Mouse (Mus musculus): Measurements from ENCODE around the gene Ddx21.
"Not testable (repeated sequence)": the region's sequence is repeated elsewhere in the genome, so short reads cannot be mapped to it uniquely, and the experiment has no call there.

Gene Ddx21

GRCm38 (mm10) chr10:62602177-62603040 is at the start of gene Ddx21:
Gene Ddx21 (minus strand): TSS chr10:62602281.
- peak; percentile 85 to 88 for DNase-seq

- peak; percentile 99 to 100 for DNase-seq
Measured at GRCm38 (mm10) chr10:62650881-62651810, 49.1 kb upstream of the Ddx21 start, which contains the start of gene Ddx50. Gene Ddx50 (minus strand): TSS chr10:62651218.

- DNase-seq: no peak
Measured at GRCm38 (mm10) chr10:62650358-62650782, 48.3 kb upstream of the Ddx21 start.

GRCm38 (mm10) chr10:62604161-62604560 is 2.1 kb upstream of the Ddx21 start:
- no peak for DNase-seq

GRCm38 (mm10) chr10:62603233-62604030 is 1.4 kb upstream of the Ddx21 start:
- no peak for DNase-seq

GRCm38 (mm10) chr10:62601833-62602176 is 276 bp downstream of the Ddx21 start:
- no peak for DNase-seq

GRCm38 (mm10) chr10:62601053-62601791 is 859 bp downstream of the Ddx21 start:
- no peak for DNase-seq

GRCm38 (mm10) chr10:62600056-62600455 is 2.0 kb downstream of the Ddx21 start:
- no peak for DNase-seq

- not testable (repeated sequence) for DNase-seq
Measured at GRCm38 (mm10) chr10:62599311-62599710, 2.8 kb downstream of the Ddx21 start.

GRCm38 (mm10) chr10:62592496-62592895 is 9.6 kb downstream of the Ddx21 start:
- no peak for DNase-seq

GRCm38 (mm10) chr10:62590200-62590599 is 11.9 kb downstream of the Ddx21 start:
- peak; percentile 85 to 93 for DNase-seq

- peak in 1 of 2 experiments; percentile 16 for DNase-seq
Measured at GRCm38 (mm10) chr10:62588616-62589015, 13.5 kb downstream of the Ddx21 start.

- no peak for DNase-seq
Measured at GRCm38 (mm10) chr10:62583245-62583644, 18.8 kb downstream of the Ddx21 start.

GRCm38 (mm10) chr10:62582701-62583100 is 19.4 kb downstream of the Ddx21 start:
- no peak for DNase-seq

- DNase-seq: no peak
Measured at GRCm38 (mm10) chr10:62582263-62582662, 19.8 kb downstream of the Ddx21 start.

GRCm38 (mm10) chr10:62579129-62579528 is 23.0 kb downstream of the Ddx21 start:
- DNase-seq: not testable (repeated sequence)

GRCm38 (mm10) chr10:62578338-62579100 is 23.6 kb downstream of the Ddx21 start, which contains the start of gene Kif1bp:
Gene Kif1bp (minus strand): TSS chr10:62578457.
- peak; percentile 95 to 97 for DNase-seq

- DNase-seq: no peak
Measured at GRCm38 (mm10) chr10:62577673-62578337, 24.3 kb downstream of the Ddx21 start.

- DNase-seq: no peak
Measured at GRCm38 (mm10) chr10:62575001-62575400, 27.1 kb downstream of the Ddx21 start.

Data from cerebellum, postnatal 36 days (tissue).